Mouse (Mus musculus) WW6 (cell line): ENCODE data around the gene Tfap2d.

Source experiments
- DNase-seq: peaks from one replicate; pipeline ENCODE4 v3.0.0-alpha.2; 2013; ENCODE audit warnings: low read depth, low spot score

The Tfap2d gene

GRCm38 (mm10) chr1:19102631-19103030, at the start of gene Tfap2d:
Gene Tfap2d, plus strand, starts transcription at chr1:19103022.
- DNase-seq: no peak

GRCm38 (mm10) chr1:19056300-19056699, 46.5 kb upstream of the Tfap2d start:
- DNase-seq: no peak

- DNase-seq: no peak
Measured at GRCm38 (mm10) chr1:19056861-19057260, 46.0 kb upstream of the Tfap2d start.

- DNase-seq: no peak
Measured at GRCm38 (mm10) chr1:19088078-19088477, 14.7 kb upstream of the Tfap2d start.

- DNase-seq: no peak
Measured at GRCm38 (mm10) chr1:19096921-19097320, 5.9 kb upstream of the Tfap2d start.

GRCm38 (mm10) chr1:19103316-19103715, 494 bp downstream of the Tfap2d start:
- no peak for DNase-seq

- DNase-seq: no peak
Measured at GRCm38 (mm10) chr1:19103776-19104142, 937 bp downstream of the Tfap2d start.

- DNase-seq: no peak
Measured at GRCm38 (mm10) chr1:19104143-19104857, 1.5 kb downstream of the Tfap2d start.

GRCm38 (mm10) chr1:19106401-19106800, 3.6 kb downstream of the Tfap2d start:
- DNase-seq: no peak

GRCm38 (mm10) chr1:19106841-19107800, 4.3 kb downstream of the Tfap2d start:
- DNase-seq: no peak

GRCm38 (mm10) chr1:19107801-19108200, 5.0 kb downstream of the Tfap2d start:
- no peak for DNase-seq

GRCm38 (mm10) chr1:19109711-19110110, 6.9 kb downstream of the Tfap2d start:
- no peak for DNase-seq

- DNase-seq: no peak
Measured at GRCm38 (mm10) chr1:19110211-19110610, 7.4 kb downstream of the Tfap2d start.

- no peak for DNase-seq
Measured at GRCm38 (mm10) chr1:19111020-19111419, 8.2 kb downstream of the Tfap2d start.

GRCm38 (mm10) chr1:19178742-19179397, 76.0 kb downstream of the Tfap2d start:
- peak; percentile 22 for DNase-seq

- no peak for DNase-seq
Measured at GRCm38 (mm10) chr1:19205649-19206048, 102.8 kb downstream of the Tfap2d start.

GRCm38 (mm10) chr1:19206194-19206593, 103.4 kb downstream of the Tfap2d start:
- DNase-seq: no peak

- no peak for DNase-seq
Measured at GRCm38 (mm10) chr1:19207611-19208010, 104.8 kb downstream of the Tfap2d start.

GRCm38 (mm10) chr1:19208641-19209358, 106.0 kb downstream of the Tfap2d start, which contains the start of gene Tfap2b:
Gene Tfap2b, plus strand, starts transcription at chr1:19208914.
- no peak for DNase-seq

GRCm38 (mm10) chr1:19209359-19209745, 106.5 kb downstream of the Tfap2d start:
- DNase-seq: no peak

- DNase-seq: no peak
Measured at GRCm38 (mm10) chr1:19209776-19210175, 107.0 kb downstream of the Tfap2d start.
